In genomic region chr8:122568881-122569309, GRCm38 (mm10) we compare ENCODE assay signal across 8 mouse cellular contexts. TPM values are rescaled to one million over a fixed set of nuclear protein-coding genes. Genes with fewer than 3 reads are reported as not detected.
A peak's percentile ranks its signal among the peaks of the same experiment; 100 is the strongest.
DNase-seq lines count a peak whose midpoint lies in the region; ATAC-seq and TF ChIP-seq lines count a peak whose summit lies in the region.

No protein-coding gene starts in this region.

- no peaks in the 10 kb centered on the region for H3K27me3 ChIP-seq in lung, embryonic 14.5 days (ENCODE audit: insufficient read depth, low read length)
- H3K27me3 ChIP-seq in embryonic facial prominence, embryonic 12.5 days, result no peaks in the 10 kb centered on the region
- H3K27me3 ChIP-seq in intestine, postnatal 0 days (replicated peaks; ENCODE audit: control insufficient read depth, insufficient read depth, low read length), result no peaks in the 10 kb centered on the region
- H3K27me3 ChIP-seq in neural tube, embryonic 15.5 days (replicated peaks), result no peaks in the 10 kb centered on the region

- 8% methylated on average over 10 of the region's 10 CpGs for WGBS in lung, embryonic 14.5 days
- WGBS in lung, adult 2 months, result 27% methylated on average over 10 of the region's 10 CpGs
- WGBS in embryonic facial prominence, embryonic 12.5 days, result 8% methylated on average over 10 of the region's 10 CpGs
- 12% methylated on average over 10 of the region's 10 CpGs for WGBS in intestine, postnatal 0 days
- WGBS in neural tube, embryonic 15.5 days, result 16% methylated on average over 10 of the region's 10 CpGs

- no peak overlapping the region; the same call in 1 of the 2 replicates for H3K27ac ChIP-seq in lung, embryonic 14.5 days (ENCODE audit: low read depth)
- H3K27ac ChIP-seq in embryonic facial prominence, embryonic 12.5 days, result no peak overlapping the region
- H3K27ac ChIP-seq in intestine, postnatal 0 days (ENCODE audit: low read depth, low read length), result no peak overlapping the region
- H3K27ac ChIP-seq in neural tube, embryonic 15.5 days (replicated peaks), result no peak overlapping the region

- H3K4me2 ChIP-seq in lung, embryonic 14.5 days, result peak overlapping the region; percentile 92
- H3K4me2 ChIP-seq in embryonic facial prominence, embryonic 12.5 days (replicated peaks), result peak overlapping the region; percentile 81
- H3K4me2 ChIP-seq in intestine, postnatal 0 days (replicated peaks; ENCODE audit: low read depth), result peak overlapping the region; percentile 92
- H3K4me2 ChIP-seq in neural tube, embryonic 15.5 days, result peak overlapping the region; percentile 98

- H3K4me1 ChIP-seq in lung, embryonic 14.5 days (ENCODE audit: insufficient read depth), result peaks cover 17% of the 10 kb centered on the region
- H3K4me1 ChIP-seq in lung, adult 2 months (ENCODE audit: control insufficient read depth, insufficient read depth, low read length), result peaks cover 13% of the 10 kb centered on the region
- peaks cover 19% of the 10 kb centered on the region for H3K4me1 ChIP-seq in embryonic facial prominence, embryonic 12.5 days
- peaks cover 12% of the 10 kb centered on the region; the same call in 1 of the 2 replicates for H3K4me1 ChIP-seq in intestine, postnatal 0 days (replicated peaks; ENCODE audit: control insufficient read depth, insufficient read depth, low read length)
- H3K4me1 ChIP-seq in neural tube, embryonic 15.5 days, result peaks cover 25% of the 10 kb centered on the region

- H3K4me3 ChIP-seq in lung, embryonic 14.5 days (ENCODE audit: low read depth, low read length), result peak overlapping the region; percentile 94
- H3K4me3 ChIP-seq in lung, adult 2 months (replicated peaks; ENCODE audit: extremely low read depth, low read depth, low read length), result no peak overlapping the region
- H3K4me3 ChIP-seq in embryonic facial prominence, embryonic 12.5 days, result peak overlapping the region; percentile 91
- H3K4me3 ChIP-seq in intestine, postnatal 0 days (ENCODE audit: low read depth, low read length), result peak overlapping the region; percentile 81
- H3K4me3 ChIP-seq in neural tube, embryonic 15.5 days (replicated peaks), result peak overlapping the region; percentile 82

- H3K9me3 ChIP-seq in lung, embryonic 14.5 days (ENCODE audit: low read depth, low read length), result no peaks in the 10 kb centered on the region
- no peaks in the 10 kb centered on the region for H3K9me3 ChIP-seq in embryonic facial prominence, embryonic 12.5 days
- no peaks in the 10 kb centered on the region for H3K9me3 ChIP-seq in intestine, postnatal 0 days (ENCODE audit: control insufficient read depth)
- H3K9me3 ChIP-seq in neural tube, embryonic 15.5 days (replicated peaks), result no peaks in the 10 kb centered on the region

- TF ChIP-seq CTCF in lung, embryonic 14.5 days (IDR thresholded peaks at IDR 0.05; ENCODE audit: low read depth), result peak; percentile 27; the same call in 1 of the 2 replicates
- no peak for TF ChIP-seq CTCF in lung, adult 2 months (IDR thresholded peaks at IDR 0.05; ENCODE audit: insufficient read depth, low read length)
- TF ChIP-seq CTCF in intestine, postnatal 0 days (IDR thresholded peaks at IDR 0.05; ENCODE audit: low read depth), result peak; percentile 50

- no peak for ATAC-seq in lung, embryonic 14.5 days (ENCODE audit: insufficient read depth)
- ATAC-seq in embryonic facial prominence, embryonic 12.5 days (ENCODE audit: insufficient number of reproducible peaks, insufficient read depth, low FRiP score, low TSS enrichment), result no peak
- ATAC-seq in intestine, postnatal 0 days, result no peak
- no peak for ATAC-seq in neural tube, embryonic 15.5 days (ENCODE audit: low FRiP score)

- peak overlapping the region; percentile 94 for H3K9ac ChIP-seq in lung, embryonic 14.5 days
- peak overlapping the region; percentile 93 for H3K9ac ChIP-seq in embryonic facial prominence, embryonic 12.5 days
- H3K9ac ChIP-seq in intestine, postnatal 0 days (ENCODE audit: low read depth, low read length), result peak overlapping the region; percentile 85
- H3K9ac ChIP-seq in neural tube, embryonic 15.5 days (replicated peaks), result peak overlapping the region; percentile 65; the same call in 1 of the 2 replicates

- TF ChIP-seq POLR2A in lung, adult 2 months (IDR thresholded peaks at IDR 0.05; ENCODE audit: borderline replicate concordance, extremely low read depth, low read depth, low read length), result no peak

- DNase-seq in lung, embryonic 14.5 days, result peak; percentile 41
- no peak for DNase-seq in lung, adult 2 months
- DNase-seq in left cerebral cortex, postnatal 25 days (ENCODE audit: low spot score in 2 of 2), result no peak
- DNase-seq in urinary bladder, adult 18-20 months (ENCODE audit: low spot score in 2 of 2), result no peak
- no peak for DNase-seq in lung, postnatal 4 days

- intact Hi-C loops in left cerebral cortex, postnatal 25 days (cut with DNase I), result no loop called here

- H3K36me3 ChIP-seq in lung, embryonic 14.5 days (ENCODE audit: insufficient read depth), result peaks cover 48% of the 10 kb centered on the region
- peaks cover 48% of the 10 kb centered on the region for H3K36me3 ChIP-seq in embryonic facial prominence, embryonic 12.5 days
- H3K36me3 ChIP-seq in intestine, postnatal 0 days (ENCODE audit: control insufficient read depth, insufficient read depth), result peaks cover 40% of the 10 kb centered on the region
- H3K36me3 ChIP-seq in neural tube, embryonic 15.5 days, result peaks cover 16% of the 10 kb centered on the region

RNA-seq across cellular contexts. Expression of gene Cdt1, which starts 1.1 kb away (rescaled TPM):
- 47.1 and 50.3 TPM in 2 replicates for polyA plus RNA-seq in lung, embryonic 14.5 days (2014; fragmentation: Nextera tagmentation; extraction: Ambion mirVana)
- 11.7 and 12.2 TPM in 2 replicates for polyA plus RNA-seq in lung, adult 2 months (2012; rRNA removed)
- 41.2 and 41.6 TPM in 2 replicates for polyA plus RNA-seq in embryonic facial prominence, embryonic 12.5 days (2016; fragmentation: Nextera tagmentation; extraction: Ambion mirVana)
- polyA plus RNA-seq in intestine, postnatal 0 days (2015; fragmentation: Nextera tagmentation; extraction: Ambion mirVana), result 13.3 and 14.0 TPM in 2 replicates
- polyA plus RNA-seq in neural tube, embryonic 15.5 days (2015; fragmentation: Nextera tagmentation; extraction: Ambion mirVana), result 6.8 and 15.4 TPM in 2 replicates
- total RNA-seq in left cerebral cortex, postnatal 25 days (2021), result 1 to 10 TPM; 1.7 to 3.1 TPM

RNA-seq across cellular contexts. Expression of gene Aprt, which starts 7.8 kb away (rescaled TPM):
- polyA plus RNA-seq in lung, embryonic 14.5 days (2014; fragmentation: Nextera tagmentation; extraction: Ambion mirVana), result 338 and 366 TPM in 2 replicates
- polyA plus RNA-seq in lung, adult 2 months (2012; rRNA removed), result 108 and 109 TPM in 2 replicates
- polyA plus RNA-seq in embryonic facial prominence, embryonic 12.5 days (2016; fragmentation: Nextera tagmentation; extraction: Ambion mirVana), result 289 and 298 TPM in 2 replicates
- 676 and 681 TPM in 2 replicates for polyA plus RNA-seq in intestine, postnatal 0 days (2015; fragmentation: Nextera tagmentation; extraction: Ambion mirVana)
- polyA plus RNA-seq in neural tube, embryonic 15.5 days (2015; fragmentation: Nextera tagmentation; extraction: Ambion mirVana), result 189 and 207 TPM in 2 replicates
- 10 to 100 TPM; 56.6 to 60.4 TPM for total RNA-seq in left cerebral cortex, postnatal 25 days (2021)

RNA-seq across cellular contexts. Expression of gene Piezo1, which starts 17.8 kb away (rescaled TPM):
- polyA plus RNA-seq in lung, embryonic 14.5 days (2014; fragmentation: Nextera tagmentation; extraction: Ambion mirVana), result 26.6 and 27.7 TPM in 2 replicates
- 192 and 213 TPM in 2 replicates for polyA plus RNA-seq in lung, adult 2 months (2012; rRNA removed)
- 11.6 and 16.7 TPM in 2 replicates for polyA plus RNA-seq in embryonic facial prominence, embryonic 12.5 days (2016; fragmentation: Nextera tagmentation; extraction: Ambion mirVana)
- polyA plus RNA-seq in intestine, postnatal 0 days (2015; fragmentation: Nextera tagmentation; extraction: Ambion mirVana), result 4.4 and 7.3 TPM in 2 replicates
- 2.1 and 5.1 TPM in 2 replicates for polyA plus RNA-seq in neural tube, embryonic 15.5 days (2015; fragmentation: Nextera tagmentation; extraction: Ambion mirVana)
- 1 to 10 TPM; 5.6 to 6.3 TPM for total RNA-seq in left cerebral cortex, postnatal 25 days (2021)

RNA-seq across cellular contexts. Expression of gene Galns, which starts 42.4 kb away (rescaled TPM):
- 11.7 and 12.5 TPM in 2 replicates for polyA plus RNA-seq in lung, embryonic 14.5 days (2014; fragmentation: Nextera tagmentation; extraction: Ambion mirVana)
- 13.8 and 14.9 TPM in 2 replicates for polyA plus RNA-seq in lung, adult 2 months (2012; rRNA removed)
- 7.1 and 7.4 TPM in 2 replicates for polyA plus RNA-seq in embryonic facial prominence, embryonic 12.5 days (2016; fragmentation: Nextera tagmentation; extraction: Ambion mirVana)
- 58.1 and 59.0 TPM in 2 replicates for polyA plus RNA-seq in intestine, postnatal 0 days (2015; fragmentation: Nextera tagmentation; extraction: Ambion mirVana)
- polyA plus RNA-seq in neural tube, embryonic 15.5 days (2015; fragmentation: Nextera tagmentation; extraction: Ambion mirVana), result 6.7 and 9.5 TPM in 2 replicates
- total RNA-seq in left cerebral cortex, postnatal 25 days (2021), result 1 to 10 TPM; 7.4 to 9.1 TPM

RNA-seq across cellular contexts. Expression of gene Trappc2l, which starts 42.5 kb away (rescaled TPM):
- polyA plus RNA-seq in lung, embryonic 14.5 days (2014; fragmentation: Nextera tagmentation; extraction: Ambion mirVana), result 49.7 and 57.2 TPM in 2 replicates
- 122 and 162 TPM in 2 replicates for polyA plus RNA-seq in lung, adult 2 months (2012; rRNA removed)
- 46.3 and 56.3 TPM in 2 replicates for polyA plus RNA-seq in embryonic facial prominence, embryonic 12.5 days (2016; fragmentation: Nextera tagmentation; extraction: Ambion mirVana)
- 136 and 144 TPM in 2 replicates for polyA plus RNA-seq in intestine, postnatal 0 days (2015; fragmentation: Nextera tagmentation; extraction: Ambion mirVana)
- 103 and 113 TPM in 2 replicates for polyA plus RNA-seq in neural tube, embryonic 15.5 days (2015; fragmentation: Nextera tagmentation; extraction: Ambion mirVana)
- 10 to 100 TPM; 81.3 to 87.8 TPM for total RNA-seq in left cerebral cortex, postnatal 25 days (2021)
